Mouse (Mus musculus): ENCODE measurements at regions not wholly inside any gene's neighbourhood (a gene's known extent, or its start where the extent isn't known, plus 50 kb on each side); places are given as distances from the start of the nearest gene placed in this dataset.

DNA sequence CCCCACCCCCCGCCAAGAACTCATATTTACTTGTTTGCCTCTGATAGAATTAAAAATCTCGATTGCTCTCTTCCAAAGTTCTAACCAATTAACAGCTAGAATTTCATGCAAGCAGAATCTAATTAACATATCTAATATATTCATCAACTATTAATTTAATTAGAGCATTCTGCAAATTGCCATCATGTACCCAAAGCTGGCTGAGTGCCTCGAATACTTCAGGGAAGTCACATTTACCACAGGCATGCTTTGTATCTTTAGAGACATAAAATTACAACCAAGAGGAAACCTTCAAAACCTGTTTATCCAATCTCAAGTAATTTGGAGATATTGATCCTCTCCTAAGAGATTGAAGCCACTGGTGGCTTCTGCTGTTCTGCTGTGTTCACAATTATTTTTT is 401.6 kb upstream of the Nmur2 start:
- DNase-seq = no peak

DNA sequence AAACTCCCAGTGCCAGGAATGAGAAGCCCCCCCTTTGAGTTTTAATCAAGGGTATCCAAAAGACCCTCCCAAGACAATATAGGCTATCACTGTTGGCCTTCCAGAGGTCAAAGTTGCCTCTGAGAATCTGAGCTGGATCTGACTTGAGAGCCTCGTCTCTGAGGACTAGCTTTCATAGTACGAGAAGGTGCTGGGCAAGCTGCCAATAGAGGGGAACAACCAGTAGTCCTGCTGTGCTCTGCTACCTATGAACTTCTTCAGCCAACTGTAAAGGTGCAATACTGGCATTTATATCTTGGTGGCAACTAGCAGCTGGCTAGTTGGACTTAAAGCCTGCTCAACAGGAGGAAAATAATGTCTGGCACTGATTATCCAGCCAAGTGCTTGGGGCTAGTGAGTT is 400.3 kb upstream of the Nmur2 start:
- DNase-seq = no peak

DNA sequence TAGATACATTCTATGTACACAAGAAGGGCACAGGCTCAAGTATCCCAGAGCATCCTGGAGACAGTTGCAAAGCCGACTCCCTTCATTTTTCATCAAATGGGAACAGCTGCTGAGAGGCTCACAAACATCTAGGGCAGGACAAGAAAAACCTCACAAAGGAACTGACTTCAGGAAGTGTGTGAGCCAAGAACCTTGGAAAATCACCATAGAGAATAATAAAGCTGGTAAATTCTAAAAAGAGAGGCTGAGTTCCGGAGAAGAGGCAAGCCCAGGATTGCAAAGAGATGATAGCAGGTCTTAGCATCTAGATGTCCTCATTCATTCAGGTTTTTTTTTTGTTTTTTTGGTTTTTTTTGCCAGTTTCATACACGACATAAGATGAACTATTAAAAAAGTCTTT is 390.3 kb upstream of the Nmur2 start:
- DNase-seq = peak; percentile 1

GRCm38 (mm10) chr11:56384761-56385160 is 344.0 kb upstream of the Nmur2 start:
- DNase-seq = no peak

DNA sequence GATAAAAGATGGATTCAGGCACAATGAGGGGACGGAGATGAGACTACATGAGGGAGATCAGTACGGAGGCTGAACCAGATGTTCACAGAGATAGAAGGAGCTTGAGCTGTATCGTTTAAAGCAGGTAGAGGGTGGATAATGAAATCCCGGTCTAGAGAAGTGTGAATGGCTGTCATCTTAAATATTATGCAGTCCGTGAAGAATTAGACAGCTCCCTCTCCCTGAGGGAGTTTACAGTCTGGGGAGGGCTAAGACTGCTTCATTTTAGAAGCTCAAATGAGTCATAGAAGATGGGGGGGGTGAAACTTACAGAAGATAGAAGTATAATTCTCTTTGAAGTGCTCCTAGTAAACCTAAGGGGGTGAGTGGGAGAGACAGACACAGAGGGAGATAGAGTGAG is 336.7 kb upstream of the Nmur2 start:
- no peak for DNase-seq

DNA sequence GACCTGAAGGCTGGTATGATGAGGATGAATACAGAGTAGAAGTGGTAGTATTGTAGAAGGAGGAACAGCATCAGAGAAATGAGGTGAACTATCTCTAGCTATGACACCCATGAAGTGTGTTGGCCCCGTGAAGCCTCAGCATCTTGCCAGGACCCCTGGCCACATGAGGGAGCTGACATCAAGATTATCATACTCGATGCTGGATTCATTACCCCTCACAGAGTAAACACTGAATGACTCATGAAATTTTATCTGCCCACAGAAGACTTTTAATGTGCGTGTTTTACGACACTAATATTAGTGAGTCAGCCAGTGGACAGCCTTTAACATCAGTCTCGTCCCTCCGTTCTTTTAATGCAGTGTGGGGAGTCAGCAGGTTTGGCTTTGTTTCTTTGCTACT is 333.5 kb upstream of the Nmur2 start:
- DNase-seq = no peak

DNA sequence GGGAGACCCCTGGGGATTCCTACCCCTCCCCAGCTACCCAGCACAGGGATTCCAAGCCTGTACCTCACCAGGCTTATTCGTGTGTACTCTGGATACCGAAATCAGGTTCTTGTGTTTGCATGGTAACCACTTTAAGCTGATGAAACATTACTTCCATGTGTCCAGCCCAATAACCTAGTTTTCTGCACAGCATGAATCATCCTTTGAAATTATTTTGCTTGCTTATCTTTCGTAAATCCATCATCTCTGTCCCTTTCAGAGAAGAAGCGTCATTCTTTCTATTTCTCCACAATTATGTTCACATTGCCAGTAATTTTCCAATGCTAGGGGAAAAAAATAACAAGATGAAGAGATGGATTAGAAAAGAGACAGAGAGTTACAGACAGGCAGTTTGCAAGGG is 332.8 kb upstream of the Nmur2 start:
- no peak for DNase-seq

GRCm38 (mm10) chr11:56357690-56358089 is 316.9 kb upstream of the Nmur2 start:
- no peak for DNase-seq

GRCm38 (mm10) chr11:56351798-56352366 is 311.1 kb upstream of the Nmur2 start:
- no peak for DNase-seq

GRCm38 (mm10) chr11:56351231-56351630 is 310.4 kb upstream of the Nmur2 start:
- no peak for DNase-seq

DNA sequence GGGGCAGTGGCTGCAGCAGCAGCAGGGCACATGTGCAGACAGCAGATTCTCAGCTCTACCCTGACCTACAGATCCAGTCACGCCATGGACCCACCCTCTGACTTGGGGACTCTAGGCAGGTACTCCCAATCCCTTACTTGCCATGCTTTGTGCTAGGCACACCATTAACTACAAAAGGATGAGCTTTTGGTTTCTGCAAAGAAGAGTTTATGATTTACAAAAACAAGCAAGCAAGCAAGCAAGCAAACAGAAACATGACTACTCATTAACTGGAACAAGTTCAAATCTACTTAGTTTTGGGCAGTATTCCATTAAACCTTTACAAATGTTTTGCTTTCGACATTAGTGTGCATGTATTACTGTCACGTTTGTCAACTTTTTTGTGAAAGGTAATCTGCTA is 309.0 kb upstream of the Nmur2 start:
- DNase-seq = no peak

DNA sequence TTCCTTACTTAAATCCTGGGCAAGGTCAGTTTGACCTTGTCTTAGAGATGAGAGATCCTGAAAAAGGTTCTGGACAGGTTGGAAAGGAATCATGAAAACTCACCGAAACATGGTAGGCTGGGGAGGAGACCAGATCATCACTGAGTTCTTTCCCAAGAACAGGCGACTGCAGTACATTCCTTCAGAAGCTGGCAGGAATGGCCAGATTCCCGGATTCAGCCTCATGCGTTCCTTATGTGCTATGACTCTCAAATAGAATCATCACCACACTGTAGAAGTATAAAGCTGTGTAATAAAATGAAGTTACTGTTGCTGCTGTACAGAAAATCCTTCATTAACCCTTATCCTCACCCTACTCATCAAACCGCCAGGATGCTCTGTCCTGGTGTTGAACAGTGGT is 307.6 kb upstream of the Nmur2 start:
- DNase-seq = no peak

GRCm38 (mm10) chr11:56343083-56343482 is 302.3 kb upstream of the Nmur2 start:
- no peak for DNase-seq

GRCm38 (mm10) chr11:56341731-56342130 is 300.9 kb upstream of the Nmur2 start:
- no peak for DNase-seq

GRCm38 (mm10) chr11:56341040-56341439 is 300.2 kb upstream of the Nmur2 start:
- no peak for DNase-seq

DNA sequence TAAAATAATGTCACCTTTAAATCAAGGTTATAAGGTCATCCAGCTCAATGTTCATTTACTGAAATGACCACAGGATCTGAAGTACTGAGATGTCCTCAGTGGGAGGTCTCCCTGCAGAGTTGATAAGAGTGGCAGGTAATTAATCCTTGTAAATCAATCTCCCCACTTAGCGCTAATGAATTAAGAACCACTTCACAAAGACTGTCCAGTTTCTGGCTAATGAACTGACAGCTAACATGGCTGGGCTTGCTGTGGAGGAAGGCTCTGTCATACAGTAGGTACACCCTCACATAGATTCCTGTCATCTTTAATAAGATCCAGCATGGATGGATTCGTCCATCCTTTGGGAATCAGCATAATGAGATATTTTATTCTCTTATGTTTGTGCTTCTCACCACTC is 297.7 kb upstream of the Nmur2 start:
- DNase-seq = no peak

- DNase-seq = no peak
These were observed 295.1 kb upstream of the Nmur2 start for GRCm38 (mm10) chr11:56335937-56336336.

- DNase-seq = no peak
These were observed 279.5 kb upstream of the Nmur2 start for GRCm38 (mm10) chr11:56320293-56320692.

DNA sequence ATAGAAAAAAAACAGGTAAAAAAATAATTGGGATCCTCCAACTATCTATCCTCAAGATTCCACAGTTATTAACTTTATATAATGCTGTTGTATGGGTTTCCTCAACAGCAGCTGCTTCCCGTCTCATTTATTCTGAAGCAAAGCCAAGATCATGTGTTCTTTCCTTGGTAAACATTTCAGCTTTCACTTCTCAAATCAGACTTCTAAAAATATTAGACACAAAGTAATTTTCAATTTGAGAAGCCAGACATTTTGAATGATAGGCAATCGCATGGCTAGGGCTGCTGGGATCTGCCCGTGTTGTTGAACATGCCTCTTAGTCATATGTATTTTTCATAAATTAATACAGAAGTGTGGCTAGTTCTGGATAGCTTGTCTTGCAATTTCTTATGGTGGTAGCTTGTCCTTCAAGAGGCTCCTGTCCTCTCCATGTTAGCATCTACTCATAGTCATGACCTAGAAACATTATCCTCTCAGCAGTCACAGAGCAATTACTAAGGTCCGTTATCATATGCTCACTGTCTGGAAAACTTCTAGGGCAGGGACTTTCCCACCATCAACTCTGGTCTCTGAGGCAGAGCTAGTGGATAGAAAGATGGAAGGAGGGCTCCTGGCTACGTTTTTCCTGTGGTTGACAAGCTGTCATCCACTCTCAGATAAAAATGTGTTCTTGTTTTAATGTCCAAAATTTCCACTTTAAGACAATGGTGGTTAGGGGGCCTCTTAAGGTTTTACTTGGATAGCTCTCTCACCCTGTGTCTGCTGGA is 274.6 kb upstream of the Nmur2 start:
- DNase-seq = no peak

DNA sequence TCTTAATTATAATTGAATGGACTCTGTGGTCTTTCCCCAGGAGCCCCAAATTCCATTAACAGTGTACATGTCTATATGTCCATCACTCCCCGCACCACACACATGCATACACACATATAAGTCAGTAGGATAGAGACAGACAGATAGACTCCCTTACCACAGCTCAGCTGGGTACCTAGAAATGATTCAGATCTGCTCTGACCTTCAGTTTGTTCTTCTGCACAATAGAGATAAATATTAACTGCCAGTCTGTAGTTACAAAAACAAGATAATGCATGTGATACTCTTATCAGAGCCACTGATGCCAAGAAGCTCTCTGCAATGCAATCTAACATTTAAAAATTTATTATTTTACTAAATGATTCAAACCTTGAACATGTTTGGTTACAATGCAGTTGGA is 268.7 kb upstream of the Nmur2 start:
- no peak for DNase-seq

- no peak for DNase-seq
These were observed 267.7 kb upstream of the Nmur2 start for GRCm38 (mm10) chr11:56308383-56309105.

DNA sequence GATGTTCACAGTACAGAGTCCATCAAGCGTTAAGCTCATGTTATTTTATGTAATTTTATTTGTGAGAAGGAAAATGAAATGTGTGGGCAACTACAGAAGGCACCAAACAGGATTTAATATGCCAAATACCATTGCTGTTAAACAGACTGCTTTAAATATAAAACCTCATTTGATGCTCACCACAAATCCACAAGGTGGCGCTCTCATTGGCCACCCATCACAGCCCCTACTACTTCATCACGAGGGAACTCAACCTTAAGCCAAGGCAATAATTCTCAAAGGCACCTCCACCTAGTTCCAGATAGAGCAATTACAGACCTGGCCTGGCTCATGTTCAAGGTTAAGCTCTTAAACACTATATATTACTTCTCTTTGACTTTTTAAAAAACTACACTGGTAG is 266.2 kb upstream of the Nmur2 start:
- no peak for DNase-seq

- DNase-seq = no peak
These were observed 250.1 kb upstream of the Nmur2 start for GRCm38 (mm10) chr11:56290651-56291578.

All from cerebellum, adult 9-10 months (tissue).